Mouse (Mus musculus) limb, embryonic 11.5 days (tissue): Measurements from ENCODE around the gene Kcnab2. TPM values are rescaled to one million over a fixed set of nuclear protein-coding genes. Genes with fewer than 3 reads are reported as not detected.

Experiments used
- ATAC-seq: fragments of 200-750 bp; cut with Nextera tagmentation; 2 replicates; pipeline ENCODE4 v1.8.0; 2017; ENCODE audit warnings: low read depth; ENCODE audit not compliant: insufficient number of reproducible peaks, low FRiP score, low TSS enrichment
- DNase-seq: peaks from one replicate; pipeline ENCODE4 v3.0.0-alpha.2; 2015; ENCODE audit warnings: low spot score
- H3K27ac ChIP-seq: fragments of 300-500 bp; sonication (generic); replicated peaks from 2 replicates; pipeline ENCODE4 v1.5.1; 2014; ENCODE audit warnings: low read depth, mild to moderate bottlenecking, low read length
- H3K27me3 ChIP-seq: fragments of 300-500 bp; sonication (generic); 2 replicates; pipeline ENCODE4 v1.6.1; 2014; ENCODE audit warnings: mild to moderate bottlenecking, low read length, mixed read lengths; ENCODE audit not compliant: control insufficient read depth, insufficient read depth
- H3K36me3 ChIP-seq: fragments of 300-500 bp; sonication (generic); 2 replicates; pipeline ENCODE4 v1.6.1; 2014; ENCODE audit warnings: mild to moderate bottlenecking, low read length, moderate library complexity, mixed read lengths; ENCODE audit not compliant: control insufficient read depth, insufficient read depth
- H3K4me1 ChIP-seq: fragments of 300-500 bp; sonication (generic); 2 replicates; pipeline ENCODE4 v1.6.1; 2014; ENCODE audit warnings: low read length, mixed read lengths; ENCODE audit not compliant: control insufficient read depth, insufficient read depth
- H3K4me2 ChIP-seq: fragments of 300-500 bp; sonication (generic); 2 replicates; pipeline ENCODE4 v1.6.1; 2014; ENCODE audit warnings: low read depth, mild to moderate bottlenecking, moderate library complexity; ENCODE audit not compliant: severe bottlenecking
- H3K4me3 ChIP-seq: fragments of 300-500 bp; sonication (generic); 2 replicates; pipeline ENCODE4 v1.5.1; 2014; ENCODE audit warnings: low read depth, low read length
- H3K9ac ChIP-seq: fragments of 300-500 bp; sonication (generic); 2 replicates; pipeline ENCODE4 v1.6.1; 2014; ENCODE audit warnings: mild to moderate bottlenecking, low read length
- H3K9me3 ChIP-seq: fragments of 300-500 bp; sonication (generic); 2 replicates; pipeline ENCODE4 v1.6.1; 2016; ENCODE audit warnings: low read length; ENCODE audit not compliant: control insufficient read depth
- WGBS: fragments of 180-500 bp; shearing (Covaris S2); extraction: QIAGEN DNeasy Blood & Tissue Kit; methylation state at CpG from one replicate; pipeline ENCODE4 v1.1.7; 2014; 5-methylcytosine and 5-hydroxymethylcytosine counted together
- polyA plus RNA-seq: library from polyadenylated mRNA; unstranded; fragments of >200 nt; fragmentation: Nextera tagmentation; extraction: Ambion mirVana; gene quantifications from 2 replicates; pipeline ENCODE4 v1.2.1, GENCODE M21; 2014

The Kcnab2 gene
- polyA plus RNA-seq, 1 experiment from 2014 or later, result 3.7 TPM

DNA sequence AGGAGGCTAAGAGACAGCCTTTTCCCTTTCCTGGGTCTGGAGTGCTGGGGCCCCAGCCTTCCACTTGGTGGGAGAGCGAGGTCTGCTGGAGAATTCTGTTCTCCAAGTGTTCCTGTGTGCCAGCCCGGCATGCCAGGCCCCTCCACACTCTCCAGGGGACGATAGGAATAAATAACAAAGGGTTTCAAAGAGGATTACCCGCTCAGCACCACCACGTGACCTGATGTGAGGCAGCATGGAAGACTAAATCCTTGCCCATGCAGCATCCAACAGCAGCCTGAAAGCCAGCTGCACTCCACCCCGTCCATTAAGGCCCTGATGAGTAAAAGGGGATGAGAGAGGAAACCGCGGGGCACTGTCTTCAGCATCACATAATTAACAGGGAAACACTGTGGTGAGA is 12.6 kb downstream of the Kcnab2 start:
- H3K27me3 ChIP-seq, result no peaks in the 10 kb centered on the region
- no peaks in the 10 kb centered on the region for H3K4me1 ChIP-seq
- ATAC-seq, result no peak
- WGBS, result 45% methylated on average over 8 of the region's 8 CpGs
- no peak overlapping the region for H3K9ac ChIP-seq
- H3K36me3 ChIP-seq, result peaks cover 2% of the 10 kb centered on the region; the same call in 1 of the 2 replicates
- DNase-seq, result no peak
- H3K4me2 ChIP-seq, result no peak overlapping the region
- no peak overlapping the region for H3K27ac ChIP-seq
- no peaks in the 10 kb centered on the region for H3K9me3 ChIP-seq
- H3K4me3 ChIP-seq, result no peak overlapping the region

DNA sequence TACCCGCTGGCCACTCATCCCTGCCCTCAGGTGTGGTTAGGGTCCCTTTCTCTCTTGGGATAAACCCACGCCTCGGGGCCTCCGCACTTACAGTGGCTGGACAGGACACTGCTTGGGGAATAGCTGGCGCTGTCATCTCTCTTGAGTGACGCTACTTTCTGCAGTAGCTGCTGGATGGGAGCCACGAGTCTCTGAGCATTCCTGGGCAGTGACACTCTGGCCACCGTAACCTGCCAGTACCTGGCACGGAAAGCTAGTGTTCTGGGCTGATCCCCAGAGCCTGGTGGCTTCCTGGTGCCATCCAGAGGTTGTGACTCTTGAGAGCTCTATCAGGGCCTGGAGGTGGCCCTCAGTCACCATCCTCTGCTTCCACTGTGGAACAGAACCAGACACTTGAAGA is 14.5 kb downstream of the Kcnab2 start:
- Histone ChIP-seq H3K9me3 (no peaks in the 10 kb centered on the region), H3K27me3 (no peaks in the 10 kb centered on the region), H3K27ac (no peak overlapping the region), H3K4me3 (no peak overlapping the region), H3K36me3 (no peaks in the 10 kb centered on the region), H3K9ac (no peak overlapping the region), H3K4me2 (no peak overlapping the region), H3K4me1 (no peaks in the 10 kb centered on the region)
- no peak for ATAC-seq
- no peak for DNase-seq
- 90% methylated on average over 9 of the region's 9 CpGs for WGBS

DNA sequence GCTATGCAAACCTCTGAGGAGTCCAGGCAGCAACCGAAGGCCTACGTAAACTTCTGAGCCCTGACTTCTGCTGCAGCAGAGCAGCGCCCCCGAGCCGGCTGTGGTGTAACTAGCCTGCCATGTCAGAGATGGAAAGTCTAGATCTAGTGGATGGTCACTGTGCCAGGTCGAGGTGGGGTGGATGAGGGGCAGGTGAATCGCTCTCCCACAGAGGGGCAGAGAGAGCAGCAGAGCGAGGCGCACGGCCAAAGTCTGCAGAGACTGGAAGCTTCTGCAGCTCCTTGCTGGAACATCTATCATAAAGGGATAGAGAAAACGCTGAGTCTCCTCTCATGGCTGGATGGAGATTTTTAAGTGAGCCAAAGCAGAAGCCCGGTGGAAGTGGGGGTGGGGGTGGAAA is 15.2 kb downstream of the Kcnab2 start:
- no peaks in the 10 kb centered on the region for H3K9me3 ChIP-seq
- no peaks in the 10 kb centered on the region for H3K27me3 ChIP-seq
- no peak overlapping the region for H3K4me3 ChIP-seq
- no peaks in the 10 kb centered on the region for H3K36me3 ChIP-seq
- H3K4me1 ChIP-seq, result no peaks in the 10 kb centered on the region
- H3K27ac ChIP-seq, result no peak overlapping the region
- H3K9ac ChIP-seq, result no peak overlapping the region
- WGBS, result 87% methylated on average over 12 of the region's 12 CpGs
- no peak overlapping the region for H3K4me2 ChIP-seq
- no peak for ATAC-seq
- DNase-seq, result no peak

DNA sequence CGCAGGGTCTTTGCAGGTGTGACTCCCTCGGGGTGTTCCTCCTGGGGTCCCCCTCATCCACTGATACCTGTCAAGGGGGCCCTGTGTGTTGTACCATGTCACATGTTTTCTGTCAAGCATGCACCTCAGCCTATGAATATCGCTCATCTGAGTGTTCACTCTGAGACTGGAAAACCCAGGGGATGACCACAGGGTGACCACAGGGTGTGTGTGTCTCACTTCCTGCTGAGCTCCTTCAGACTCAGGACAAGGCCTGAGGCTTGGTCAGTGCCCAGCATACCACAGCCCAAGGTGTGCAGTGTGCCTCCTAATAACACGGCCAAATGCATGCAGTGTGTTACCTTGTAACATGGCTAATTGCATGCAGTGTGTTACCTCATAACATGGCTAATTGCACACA is 20.0 kb downstream of the Kcnab2 start:
- no peak overlapping the region for H3K4me2 ChIP-seq
- H3K4me1 ChIP-seq, result no peaks in the 10 kb centered on the region
- WGBS, result 85% methylated on average over 4 of the region's 4 CpGs
- no peaks in the 10 kb centered on the region for H3K36me3 ChIP-seq
- DNase-seq, result no peak
- no peak overlapping the region for H3K9ac ChIP-seq
- H3K4me3 ChIP-seq, result no peak overlapping the region
- no peaks in the 10 kb centered on the region for H3K9me3 ChIP-seq
- ATAC-seq, result no peak
- no peak overlapping the region for H3K27ac ChIP-seq
- no peaks in the 10 kb centered on the region for H3K27me3 ChIP-seq

DNA sequence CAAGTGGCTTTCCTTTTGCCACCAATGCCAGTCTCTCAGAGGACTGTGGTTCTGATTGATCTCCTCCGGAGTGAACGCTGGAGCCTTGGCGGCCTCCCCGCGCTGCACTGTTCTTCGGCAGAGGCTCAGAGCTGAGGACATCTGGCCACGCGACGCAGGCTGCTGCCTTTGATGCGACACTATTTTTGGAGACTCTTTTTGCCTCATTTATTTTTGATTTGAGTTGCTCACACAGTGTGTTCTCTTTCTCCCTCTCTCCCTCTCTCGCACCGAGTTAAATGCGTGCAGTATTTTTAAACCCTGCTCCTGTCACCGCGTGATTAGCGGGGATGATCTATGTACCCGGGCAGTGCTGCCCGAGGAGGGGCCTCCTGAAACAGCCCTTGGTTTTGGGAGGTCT is 21.1 kb downstream of the Kcnab2 start:
- Histone ChIP-seq H3K36me3 (no peaks in the 10 kb centered on the region), H3K4me1 (no peaks in the 10 kb centered on the region), H3K9ac (0 out of 2 replicates have a peak overlapping the region, but pooled peaks have one; percentile 1), H3K4me2 (no peak overlapping the region), H3K27me3 (no peaks in the 10 kb centered on the region), H3K27ac (no peak overlapping the region), H3K4me3 (no peak overlapping the region), H3K9me3 (no peaks in the 10 kb centered on the region)
- DNase-seq (no peak), ATAC-seq (no peak)
- WGBS, result 69% methylated on average over 18 of the region's 18 CpGs

DNA sequence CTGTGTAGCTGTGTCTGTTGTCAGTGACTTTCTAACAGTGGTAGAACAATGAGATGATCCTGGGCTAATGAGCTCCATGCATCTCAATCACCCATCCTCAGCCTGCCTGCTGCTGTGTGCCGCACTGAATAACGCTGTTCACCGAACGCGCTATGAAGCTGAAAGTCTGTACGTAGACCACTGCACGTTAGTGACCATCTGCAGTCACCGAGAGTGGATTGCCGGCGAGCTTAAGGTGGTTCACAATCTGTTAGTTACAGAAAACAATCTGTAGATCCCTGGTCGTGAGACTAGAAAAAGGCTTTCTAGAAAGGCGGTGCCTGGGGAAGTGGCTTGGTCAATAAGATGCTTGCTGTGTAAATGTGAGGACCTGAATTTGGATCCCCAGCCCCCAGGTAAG is 23.5 kb downstream of the Kcnab2 start:
- H3K4me3 ChIP-seq, result no peak overlapping the region
- no peaks in the 10 kb centered on the region for H3K36me3 ChIP-seq
- no peak overlapping the region for H3K4me2 ChIP-seq
- no peak overlapping the region for H3K9ac ChIP-seq
- no peaks in the 10 kb centered on the region for H3K27me3 ChIP-seq
- H3K9me3 ChIP-seq, result no peaks in the 10 kb centered on the region
- 92% methylated on average over 12 of the region's 12 CpGs for WGBS
- no peak overlapping the region for H3K27ac ChIP-seq
- DNase-seq (no peak), ATAC-seq (no peak)
- H3K4me1 ChIP-seq, result no peaks in the 10 kb centered on the region

DNA sequence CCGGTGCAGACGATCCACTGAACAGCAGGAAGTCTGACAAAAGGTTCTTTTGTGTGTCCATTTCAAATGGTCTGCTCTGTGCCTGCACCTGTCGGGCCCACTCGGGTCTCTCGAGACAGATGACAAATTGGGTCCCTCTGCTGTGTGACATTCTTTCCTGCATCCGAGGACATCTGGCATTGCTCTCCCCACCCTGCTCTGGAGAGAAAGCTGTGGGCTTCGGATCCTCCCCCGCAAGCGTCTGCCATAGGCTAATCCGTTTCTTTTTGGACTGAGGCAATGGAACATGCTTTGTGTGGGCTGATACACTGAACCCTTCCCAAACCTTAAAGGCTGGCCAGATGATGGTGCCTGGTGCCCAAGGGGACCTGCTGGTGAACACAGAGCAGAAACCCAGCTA is 24.6 kb downstream of the Kcnab2 start:
- ATAC-seq, result no peak
- WGBS, result 71% methylated on average over 10 of the region's 10 CpGs
- no peaks in the 10 kb centered on the region for H3K36me3 ChIP-seq
- H3K9me3 ChIP-seq, result no peaks in the 10 kb centered on the region
- H3K4me1 ChIP-seq, result no peaks in the 10 kb centered on the region
- no peak for DNase-seq
- no peaks in the 10 kb centered on the region for H3K27me3 ChIP-seq
- no peak overlapping the region for H3K9ac ChIP-seq
- no peak overlapping the region for H3K4me2 ChIP-seq
- H3K4me3 ChIP-seq, result no peak overlapping the region
- H3K27ac ChIP-seq, result no peak overlapping the region

DNA sequence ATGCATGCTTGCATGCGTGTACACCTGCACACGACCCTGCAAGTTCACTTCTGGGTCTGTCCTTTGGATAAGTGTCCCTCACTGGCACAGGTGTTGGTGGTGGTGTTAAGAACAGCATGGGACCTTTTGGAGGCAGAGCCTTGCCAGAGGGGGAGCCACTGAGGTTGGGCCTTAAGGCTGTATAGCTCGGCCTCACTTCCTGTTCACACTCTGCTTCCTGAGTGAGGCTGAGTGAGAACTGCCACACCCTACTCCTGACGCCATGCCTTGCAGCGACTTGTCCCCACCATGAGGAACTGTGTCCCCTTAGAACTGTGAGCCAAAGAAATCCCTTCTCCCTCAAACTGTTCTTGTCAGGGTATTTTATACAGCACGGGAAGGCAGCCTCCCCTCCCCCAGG is 26.3 kb downstream of the Kcnab2 start:
- no peak for ATAC-seq
- Histone ChIP-seq H3K9me3 (no peaks in the 10 kb centered on the region), H3K4me2 (no peak overlapping the region), H3K36me3 (no peaks in the 10 kb centered on the region), H3K27me3 (no peaks in the 10 kb centered on the region), H3K4me1 (no peaks in the 10 kb centered on the region), H3K9ac (no peak overlapping the region), H3K27ac (no peak overlapping the region), H3K4me3 (no peak overlapping the region)
- DNase-seq, result no peak
- WGBS, result 87% methylated on average over 6 of the region's 6 CpGs

DNA sequence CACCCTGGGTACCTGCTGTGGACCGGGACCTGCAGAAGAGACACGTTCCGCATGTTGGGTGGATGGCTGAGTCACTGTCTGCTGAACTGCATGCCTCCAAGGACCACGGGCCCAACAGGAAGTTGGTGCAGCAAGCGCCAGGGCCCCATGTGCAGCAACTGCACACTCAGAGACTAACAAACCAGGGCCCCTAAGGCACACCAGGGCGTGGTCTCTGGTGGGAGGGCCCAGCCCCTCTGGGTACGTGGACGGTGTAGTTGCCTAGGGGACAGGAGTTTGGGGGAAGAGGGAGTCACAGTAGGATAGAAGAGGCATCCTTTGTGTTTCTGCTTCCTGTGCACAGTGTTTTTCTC is 29.0 kb downstream of the Kcnab2 start:
- Histone ChIP-seq H3K36me3 (no peaks in the 10 kb centered on the region), H3K9ac (no peak overlapping the region), H3K4me1 (no peaks in the 10 kb centered on the region), H3K27ac (no peak overlapping the region), H3K9me3 (no peaks in the 10 kb centered on the region), H3K4me3 (no peak overlapping the region), H3K27me3 (no peaks in the 10 kb centered on the region), H3K4me2 (no peak overlapping the region)
- ATAC-seq (no peak), DNase-seq (no peak)
- 71% methylated on average over 8 of the region's 8 CpGs for WGBS
